Mouse (Mus musculus) spleen, postnatal 14 days (tissue): ENCODE results near the gene Dyrk1a.

ENCODE experiments used
- DNase-seq, 2 experiments: peaks; one replicate each; pipeline ENCODE4 v3.0.0; 2021 to 2022; ENCODE audit warnings: low spot score in 2 of 2

Dyrk1a gene

DNA sequence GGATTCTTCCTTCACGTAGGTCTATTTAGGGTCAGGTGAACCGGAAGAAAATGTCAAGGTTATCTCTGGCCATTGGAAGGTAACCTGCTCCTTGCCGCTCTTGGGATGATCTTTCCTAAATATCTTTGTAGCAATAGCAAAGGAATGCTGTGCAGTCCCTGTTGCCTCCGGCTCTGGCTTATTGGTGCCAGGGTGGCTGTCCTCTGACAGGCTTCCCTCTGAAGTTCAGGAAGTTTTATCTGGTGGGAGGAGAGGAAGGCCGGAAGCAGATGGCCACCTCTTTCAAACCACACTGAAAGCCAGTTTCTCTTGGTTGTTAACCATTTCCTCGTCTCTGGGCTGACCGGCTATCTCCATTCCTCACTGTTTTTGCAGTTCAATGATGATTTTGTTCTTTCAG lies 10.5 kb upstream of the Dyrk1a start:
- no peak for DNase-seq

DNA sequence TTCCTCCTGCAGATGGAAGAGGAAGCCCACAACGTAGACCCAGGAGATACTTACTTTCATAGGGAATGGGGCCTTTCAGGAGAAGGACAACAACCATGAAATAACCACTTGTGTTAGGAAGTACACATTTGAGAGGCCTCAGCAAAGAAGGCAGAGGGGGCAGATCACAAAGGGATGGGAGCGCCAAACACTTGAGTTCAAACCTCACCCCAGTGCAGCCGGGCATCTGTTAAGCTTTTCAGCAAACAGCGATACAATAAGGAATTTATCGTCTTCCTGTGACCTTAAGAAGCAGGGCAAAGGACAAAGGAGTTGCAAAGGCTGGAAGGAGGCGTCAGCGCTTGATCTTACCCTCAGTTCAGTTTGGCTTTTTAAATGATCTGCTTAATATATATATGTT lies 10.0 kb upstream of the Dyrk1a start:
- DNase-seq: no peak

DNA sequence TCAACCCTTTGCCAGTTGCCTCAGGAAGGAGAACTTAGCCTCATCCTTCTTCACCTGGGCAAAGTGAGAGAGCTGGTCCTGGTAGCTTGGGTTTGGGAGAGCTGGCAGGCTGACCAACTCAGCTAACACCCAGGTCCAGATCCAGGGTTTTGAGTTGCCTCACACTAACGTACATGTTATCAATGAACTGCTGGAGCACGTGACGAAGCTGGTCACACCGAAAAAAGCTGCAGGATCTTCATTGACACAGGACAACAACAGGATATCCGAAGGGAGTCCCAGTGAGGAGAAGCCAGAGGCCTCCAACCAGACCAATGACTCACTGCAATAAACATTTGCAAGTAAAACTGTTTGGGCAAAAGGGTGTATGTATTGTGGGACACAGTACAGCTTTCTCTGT lies 9.2 kb upstream of the Dyrk1a start:
- DNase-seq: no peak

DNA sequence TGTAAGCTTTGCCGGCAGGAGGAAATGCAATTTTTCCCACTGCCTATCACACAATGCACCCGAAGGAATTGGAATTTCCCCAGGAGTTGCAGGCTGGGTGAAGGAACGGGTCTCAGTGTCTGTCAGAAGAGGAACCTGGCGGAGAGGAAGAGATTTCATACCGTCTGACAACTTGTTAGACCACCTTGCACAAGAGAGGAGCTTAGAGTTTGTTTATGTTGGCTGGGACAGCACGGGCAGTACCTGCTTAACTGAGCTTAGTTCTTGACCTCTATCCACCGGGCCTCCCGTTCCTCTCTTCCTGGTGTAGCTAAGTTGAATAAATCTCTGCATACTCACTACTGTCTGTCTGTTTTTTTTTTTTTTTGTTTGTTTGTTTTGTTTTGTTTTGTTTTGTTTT lies 3.7 kb upstream of the Dyrk1a start:
- DNase-seq: no peak

DNA sequence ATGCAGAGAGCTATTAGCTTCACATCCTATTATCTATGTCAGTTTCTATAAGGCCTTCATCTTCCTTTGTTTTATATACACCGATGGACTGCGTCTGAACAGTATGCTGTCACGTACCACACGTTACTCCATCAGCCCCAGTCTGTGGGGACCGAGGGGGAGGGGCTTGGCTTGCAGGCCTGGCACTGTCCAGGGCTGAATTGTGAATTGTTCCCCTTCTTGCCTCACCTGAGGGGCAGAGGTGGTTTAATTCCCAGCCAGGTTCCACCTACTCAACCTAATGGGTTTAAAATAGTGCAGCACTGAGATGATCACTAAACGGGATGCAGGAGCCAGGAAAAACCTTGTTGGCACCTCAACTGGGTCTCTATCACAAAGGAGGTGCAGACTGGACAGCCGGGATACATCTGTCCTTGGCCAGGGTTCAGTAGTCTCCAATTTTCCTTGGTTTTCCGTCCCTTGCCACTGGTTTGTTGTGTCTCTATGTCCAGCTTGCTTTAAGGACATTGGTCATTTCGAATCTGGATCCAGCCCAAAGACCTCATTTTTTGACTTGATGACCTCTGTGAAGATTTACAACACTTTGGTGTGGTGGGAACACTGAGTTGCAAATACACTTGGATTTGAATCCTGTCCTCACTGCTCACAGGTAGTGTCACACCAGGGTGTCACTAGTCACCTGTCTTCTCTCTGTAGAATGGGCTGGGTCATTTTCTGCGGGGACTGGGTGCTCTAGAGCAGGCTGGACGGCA lies 2.8 kb upstream of the Dyrk1a start:
- no peak for DNase-seq

DNA sequence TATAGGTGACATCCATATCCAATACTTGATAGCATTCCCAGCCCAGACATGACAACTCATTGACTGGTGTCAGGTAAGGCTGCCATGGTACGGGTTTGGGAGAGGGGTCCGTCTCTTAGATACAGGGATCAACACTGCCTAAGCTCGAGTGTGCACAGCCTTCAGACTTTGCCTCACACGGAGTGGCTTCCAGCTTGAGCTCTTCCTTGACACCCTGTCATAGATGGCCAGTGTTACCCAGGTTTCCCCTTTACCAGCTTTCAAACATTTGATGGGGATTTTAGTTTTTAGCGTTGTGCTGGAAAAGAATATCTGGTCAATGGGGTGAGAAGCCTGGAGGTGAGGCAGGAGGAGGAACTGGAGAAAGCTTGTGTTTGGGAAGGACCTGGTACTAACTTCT lies 2.1 kb upstream of the Dyrk1a start:
- no peak for DNase-seq

DNA sequence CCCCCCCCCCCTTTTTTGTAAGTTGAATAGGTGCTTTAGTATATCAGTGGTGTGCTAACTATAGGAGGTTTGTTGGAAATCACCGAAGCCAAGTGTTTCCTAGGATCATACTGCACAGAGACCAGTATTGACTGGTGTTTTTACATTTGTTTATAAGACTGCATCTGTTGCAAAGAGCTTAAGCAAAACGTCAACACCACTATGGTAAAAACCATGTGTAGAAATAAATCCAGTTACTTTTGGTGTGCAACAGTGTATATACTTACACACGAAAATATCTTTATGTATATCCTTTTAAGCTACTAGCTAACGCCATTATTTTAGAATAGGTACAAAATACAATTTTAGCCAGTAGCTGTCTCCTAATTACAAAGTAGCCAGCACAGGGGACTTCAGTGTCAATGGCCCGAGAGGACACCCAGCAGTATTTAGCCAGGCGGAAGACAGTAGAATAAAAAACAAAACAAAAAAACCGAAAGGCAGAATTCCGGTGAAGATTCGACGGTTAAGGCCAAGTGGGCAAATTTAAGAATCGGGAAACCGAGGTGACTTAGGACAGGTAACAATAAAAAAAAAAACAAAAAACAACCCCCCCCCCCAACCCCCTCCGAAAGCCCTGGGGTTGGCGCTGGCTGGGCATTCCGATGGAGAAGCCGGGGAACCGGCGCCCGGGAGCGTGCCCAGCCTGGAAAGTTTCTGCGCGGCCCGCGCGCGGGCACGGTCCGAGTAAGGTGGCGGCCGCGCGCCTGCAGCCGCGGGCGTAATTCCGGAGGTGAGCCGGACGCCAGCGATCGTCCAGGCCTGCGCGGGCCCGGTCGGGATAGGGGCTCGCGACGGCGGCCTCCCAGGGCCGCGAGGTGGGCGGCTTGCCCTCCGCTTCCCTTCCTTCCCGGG lies 1.2 kb upstream of the Dyrk1a start:
- DNase-seq: peak in 1 of 2 experiments; percentile 58

DNA sequence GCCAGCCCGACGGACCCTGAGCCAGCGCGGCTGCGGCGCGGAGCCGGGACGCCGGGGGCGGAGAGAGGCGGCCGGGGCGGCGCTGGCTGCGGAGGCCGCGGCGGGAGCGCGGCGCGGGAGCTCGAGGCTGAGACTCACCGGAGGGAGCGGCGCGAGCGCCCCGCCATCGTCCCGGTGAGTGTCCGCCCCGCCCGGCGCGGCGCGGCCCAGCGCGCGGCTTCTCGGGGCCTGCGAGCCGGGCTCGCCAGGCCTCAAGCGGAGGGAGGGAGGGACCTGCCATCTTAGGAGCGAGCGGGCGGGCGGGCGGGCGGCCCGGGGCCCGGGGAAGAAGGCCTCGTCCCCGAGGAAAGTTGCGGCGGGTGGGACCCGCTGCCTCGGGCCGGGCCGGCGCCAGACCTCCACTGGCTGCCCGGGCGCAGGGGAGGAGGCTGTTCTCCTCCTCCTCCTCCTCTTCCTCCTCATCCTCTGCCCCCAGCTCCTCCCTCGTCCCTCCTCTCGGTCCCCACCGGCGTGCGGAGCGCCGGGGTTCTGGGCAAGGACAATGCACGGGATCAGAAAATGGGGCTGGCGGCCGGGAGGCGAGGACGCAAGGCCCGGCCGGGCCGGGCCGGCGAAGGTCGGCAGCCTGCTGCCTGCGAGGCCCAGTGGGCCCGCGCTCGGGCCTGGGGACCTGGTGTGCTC lies 691 bp downstream of the Dyrk1a start:
- peak; percentile 38 to 45 for DNase-seq

DNA sequence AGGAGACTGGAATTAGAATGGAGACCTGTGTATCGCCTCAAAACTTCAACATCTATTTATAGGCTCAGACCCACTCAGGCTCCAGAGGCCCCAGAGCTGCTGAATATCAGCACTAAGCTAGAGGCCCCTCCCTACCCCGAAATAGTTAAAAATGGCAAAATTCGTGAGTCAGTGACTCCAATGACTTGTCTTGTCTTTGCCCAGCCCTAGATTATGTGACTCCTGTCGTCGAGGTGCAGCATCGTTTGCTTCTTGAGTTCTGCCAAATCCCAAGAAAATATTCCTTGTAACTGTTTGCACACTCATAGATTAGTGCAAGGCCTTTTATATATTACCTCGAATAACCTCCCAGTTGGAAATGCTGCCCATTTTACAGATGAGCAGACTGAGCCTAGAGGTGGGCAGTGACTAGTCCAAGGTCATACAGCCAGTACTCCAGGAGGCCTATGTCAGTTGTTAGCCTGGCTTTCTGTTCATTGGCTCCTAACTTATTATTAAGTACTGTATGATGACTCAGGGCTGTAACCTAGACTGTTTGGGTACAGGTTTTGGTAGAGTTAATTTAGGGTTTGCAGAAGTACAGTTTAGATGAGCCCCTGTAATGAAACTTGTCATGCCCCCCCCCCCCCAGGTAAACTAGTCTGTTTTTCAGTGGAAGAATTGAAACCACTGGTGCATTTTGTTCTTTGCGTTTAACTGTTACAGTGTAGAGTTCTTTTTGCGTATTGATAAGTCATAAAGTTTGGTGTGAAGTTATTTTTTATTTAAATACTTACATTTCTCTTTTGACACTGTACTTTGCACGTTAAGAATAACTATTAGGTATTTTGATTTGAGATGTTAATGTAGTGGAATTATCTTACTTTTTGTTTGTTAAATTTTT lies 1.5 kb downstream of the Dyrk1a start:
- DNase-seq: peak in 1 of 2 experiments; percentile 13

DNA sequence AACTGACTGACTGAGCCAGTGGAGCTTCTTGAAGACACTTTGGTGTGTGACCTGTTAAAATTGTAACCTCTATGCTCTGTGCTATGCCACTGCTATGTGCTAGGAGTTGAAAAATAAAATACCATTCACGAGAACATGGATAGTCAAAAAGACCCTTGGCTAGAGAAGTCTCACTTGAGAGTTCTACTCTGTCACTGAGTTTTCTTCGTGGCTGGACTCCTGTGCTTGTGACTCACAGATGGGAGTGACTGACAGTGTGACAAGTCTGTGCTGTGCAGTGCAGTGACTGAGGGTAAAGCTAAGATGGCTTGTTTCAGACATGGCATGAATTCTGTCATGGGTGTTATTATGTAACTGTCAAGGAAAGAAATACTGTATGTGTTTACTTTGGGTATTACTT lies 2.6 kb downstream of the Dyrk1a start:
- no peak for DNase-seq

DNA sequence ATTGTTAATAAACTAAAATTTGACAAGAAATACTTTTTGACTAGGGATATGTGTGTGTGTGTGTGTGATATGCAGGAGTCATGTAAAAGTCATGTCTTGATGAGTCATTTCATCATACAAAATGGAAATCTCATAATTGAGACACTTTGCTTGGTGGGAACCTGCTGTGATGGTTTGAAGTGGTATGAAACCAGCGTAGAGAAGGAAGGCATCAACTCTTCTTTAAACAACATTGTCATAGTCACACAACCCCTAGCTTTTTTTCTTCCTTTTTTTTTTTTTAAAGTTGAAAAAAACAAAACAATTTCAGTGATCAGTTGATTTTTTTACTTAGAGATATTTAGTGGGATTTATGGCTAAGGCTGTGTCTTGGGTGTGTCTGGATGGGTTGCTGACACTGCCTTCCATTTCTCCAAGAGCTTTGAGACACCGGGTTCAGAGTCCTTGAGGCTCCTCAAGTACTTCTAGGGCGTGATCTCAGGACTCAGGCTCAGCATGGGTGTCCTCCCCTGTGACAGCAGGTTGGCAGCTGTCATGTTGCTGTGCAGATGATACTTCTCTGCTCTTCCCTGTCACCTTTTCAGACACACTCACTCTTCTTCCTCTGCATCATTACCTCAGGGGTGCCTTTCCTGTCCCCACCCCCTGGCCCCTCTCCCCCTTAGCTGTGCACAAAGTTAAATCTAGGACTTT lies 4.4 kb downstream of the Dyrk1a start:
- DNase-seq: no peak

DNA sequence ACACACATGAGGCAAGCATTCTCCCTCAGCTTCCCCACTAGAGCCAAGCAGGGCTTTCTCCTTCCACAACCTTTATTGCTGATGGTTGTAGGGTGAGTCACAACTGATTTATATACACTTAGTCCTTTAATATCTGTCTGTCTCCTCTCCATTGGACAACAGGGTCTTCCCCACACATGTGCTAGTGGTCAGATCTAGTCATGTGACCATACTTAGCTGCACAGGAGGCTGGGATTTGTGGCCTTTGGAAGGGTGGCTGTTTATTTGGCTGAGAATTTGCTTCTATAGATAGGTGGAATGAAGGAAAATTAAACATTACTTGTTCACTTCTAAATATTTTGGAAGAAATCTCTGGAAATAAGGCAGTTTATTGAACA lies 4.9 kb downstream of the Dyrk1a start:
- DNase-seq: no peak

DNA sequence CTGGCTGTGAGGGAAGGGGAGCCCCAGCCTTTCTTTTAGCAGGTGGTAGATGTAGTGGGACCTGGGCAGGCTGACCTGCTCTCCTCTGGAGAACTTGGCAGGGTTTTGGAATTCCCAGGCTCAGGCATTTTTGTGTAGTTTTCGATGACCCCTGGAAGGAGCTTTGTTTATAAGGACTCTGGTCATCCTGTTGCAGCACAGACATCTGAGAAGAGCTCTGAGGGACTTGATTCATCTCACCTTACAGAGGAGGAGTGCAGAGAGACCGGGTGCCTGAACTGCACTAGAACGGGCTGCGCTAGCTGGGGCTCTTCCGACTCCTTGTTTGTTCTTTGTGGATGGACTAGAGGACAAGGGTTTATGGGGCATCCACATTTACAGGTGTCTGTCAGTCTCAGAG lies 5.9 kb downstream of the Dyrk1a start:
- DNase-seq: no peak

DNA sequence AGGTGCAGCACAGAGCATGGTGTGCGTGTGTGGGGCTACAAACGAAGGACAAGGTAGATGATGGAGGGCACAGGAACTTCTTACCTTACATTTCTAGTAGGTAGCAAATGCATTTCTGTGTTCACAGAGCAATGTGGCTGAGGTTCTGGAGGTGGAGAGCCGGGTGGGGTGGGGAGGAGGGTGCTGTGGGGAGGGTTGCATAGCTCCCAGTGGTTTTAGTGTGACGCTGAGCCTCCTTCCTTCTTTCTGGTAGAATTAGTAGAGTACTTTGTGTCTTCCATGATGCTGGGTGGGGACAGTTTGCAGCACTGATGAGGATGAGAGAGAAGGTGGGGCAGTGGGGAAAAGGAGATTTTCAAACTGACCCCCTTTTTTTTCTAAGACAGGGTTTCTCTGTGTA lies 9.5 kb downstream of the Dyrk1a start:
- no peak for DNase-seq

DNA sequence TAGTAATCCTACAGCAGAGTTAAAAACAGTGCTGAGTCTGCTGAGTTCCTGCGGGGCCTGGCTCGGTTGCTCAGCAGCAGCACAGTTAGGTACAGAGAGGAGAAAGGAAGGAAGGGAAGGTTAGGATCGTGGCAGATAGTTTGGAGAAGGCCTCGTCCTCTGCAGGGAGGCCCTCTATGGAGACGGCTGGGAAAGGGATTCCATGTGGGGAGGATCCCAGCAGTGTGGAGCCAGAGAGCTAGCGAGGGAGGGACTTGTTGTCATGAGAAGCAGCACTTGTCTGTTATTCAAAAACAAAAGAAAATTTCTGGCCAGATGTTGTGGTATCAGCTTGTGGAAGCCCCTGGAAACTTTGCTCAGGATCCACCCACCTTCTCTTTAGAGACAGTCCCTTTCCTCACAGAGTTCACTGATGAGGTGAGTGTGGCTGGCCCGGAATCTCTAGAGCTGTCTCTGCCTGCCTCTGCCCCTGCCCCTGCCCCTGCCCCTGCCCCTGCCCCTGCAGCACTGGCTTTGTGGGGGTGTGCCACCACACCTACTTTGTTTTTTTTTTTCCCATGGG lies 11.1 kb downstream of the Dyrk1a start:
- no peak for DNase-seq

DNA sequence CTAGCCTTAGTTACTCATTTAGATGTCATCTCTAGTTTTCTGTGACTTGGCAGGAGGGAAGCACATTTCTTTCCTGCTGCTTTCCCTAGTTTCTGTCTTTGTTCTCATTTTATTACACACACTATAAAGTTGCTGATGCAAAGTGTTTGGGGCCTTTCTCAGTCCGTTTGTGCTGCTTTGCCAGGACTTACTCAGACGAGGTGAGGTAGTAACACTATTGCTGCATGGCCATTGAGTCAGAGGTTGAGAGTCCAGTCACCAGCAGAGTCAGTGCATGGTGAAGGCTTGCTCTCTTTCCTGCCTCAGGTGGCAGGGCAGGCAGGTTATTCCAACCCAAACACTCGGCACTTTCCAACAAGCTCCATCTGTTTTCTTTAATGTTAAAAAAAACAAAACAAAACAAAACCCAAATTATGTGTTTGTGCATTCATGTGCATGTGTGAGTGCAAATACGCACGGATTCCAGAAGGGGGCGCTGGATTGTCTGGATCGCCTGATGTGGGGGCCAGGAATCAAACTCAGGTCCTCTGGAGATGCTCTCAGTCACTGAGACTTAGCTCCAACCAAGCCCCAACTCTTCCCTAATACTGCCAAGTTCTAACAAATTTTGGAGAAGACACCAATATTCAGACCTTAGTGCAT lies 16.7 kb downstream of the Dyrk1a start:
- DNase-seq: no peak

DNA sequence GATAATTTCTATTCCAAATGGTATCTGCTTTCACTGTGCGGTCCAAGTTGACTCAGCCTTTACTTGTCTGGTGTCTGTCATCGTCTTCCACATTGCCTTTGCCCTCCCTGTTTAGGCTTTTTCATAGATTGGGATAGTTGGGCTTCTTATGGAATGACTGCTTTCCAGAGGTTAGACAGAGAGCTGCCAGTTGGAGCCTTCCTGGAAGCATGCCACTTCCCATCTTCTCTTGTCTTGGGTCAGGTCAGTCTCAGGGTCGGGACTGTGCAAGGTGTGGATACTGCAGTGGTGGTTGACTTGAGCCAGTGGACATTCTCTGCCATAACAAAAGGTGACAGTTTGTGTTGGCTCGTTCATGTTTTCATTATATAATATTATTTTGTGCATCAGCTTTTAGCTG lies 17.7 kb downstream of the Dyrk1a start:
- DNase-seq: no peak

DNA sequence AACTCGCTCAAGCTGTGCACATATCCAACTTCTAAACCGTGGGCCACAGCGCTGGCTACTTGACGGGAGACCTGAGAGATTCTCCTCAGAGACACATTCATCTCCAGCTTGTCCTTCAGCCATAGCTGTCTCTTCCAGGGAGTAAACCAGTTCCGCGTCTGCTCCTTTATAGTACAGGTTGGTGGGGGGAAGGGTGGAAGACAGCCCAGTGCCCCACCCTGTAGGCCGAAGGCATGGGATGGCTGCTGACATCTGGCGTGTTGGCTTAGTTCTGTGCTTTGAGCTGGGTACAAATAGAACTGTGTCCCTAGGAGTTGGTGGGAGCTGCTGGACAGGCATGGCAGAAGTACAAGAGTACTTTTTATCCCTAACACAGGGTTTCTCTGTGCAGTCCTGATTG lies 18.4 kb downstream of the Dyrk1a start:
- no peak for DNase-seq

DNA sequence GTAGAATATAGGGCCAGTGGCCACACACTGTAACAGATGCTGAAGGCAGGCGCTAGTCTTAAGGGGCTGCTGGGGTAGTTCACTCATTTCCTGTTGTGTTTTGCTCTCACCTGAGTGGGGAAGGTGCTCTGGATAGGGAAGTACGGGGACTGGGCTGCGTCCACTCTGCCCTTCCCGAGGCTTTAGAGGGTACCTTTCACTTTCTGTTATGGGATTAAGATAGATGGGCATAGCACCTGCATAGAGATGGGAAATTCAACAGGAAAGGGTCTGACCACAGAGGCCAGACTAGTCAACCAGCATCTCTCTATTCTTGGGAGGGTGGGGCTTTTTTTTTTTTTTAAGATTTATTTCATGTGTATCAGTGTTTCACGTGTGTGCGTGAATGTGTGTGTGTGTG lies 19.2 kb downstream of the Dyrk1a start:
- no peak for DNase-seq

DNA sequence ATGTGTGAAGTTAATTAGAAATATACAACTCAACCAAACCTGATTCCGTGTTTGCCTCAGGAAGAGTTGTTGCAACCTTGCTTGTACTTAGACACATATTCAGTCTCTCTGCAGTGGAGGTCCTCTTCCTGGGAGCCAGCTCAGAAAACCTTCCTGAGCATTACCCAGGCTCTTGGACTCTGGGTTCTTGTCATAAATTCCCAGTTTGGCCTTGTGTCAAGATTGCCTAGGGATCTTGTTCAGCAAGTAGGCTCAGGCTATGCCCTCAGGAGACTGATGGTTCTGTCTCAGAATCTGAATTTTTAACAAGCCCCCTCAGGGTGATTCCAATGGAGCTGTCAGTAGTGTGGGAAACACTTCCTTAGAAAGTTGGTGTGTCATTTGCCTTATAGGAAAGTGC lies 19.8 kb downstream of the Dyrk1a start:
- no peak for DNase-seq
